Mouse (Mus musculus): Measurements from ENCODE around the gene Apol6.

DNA sequence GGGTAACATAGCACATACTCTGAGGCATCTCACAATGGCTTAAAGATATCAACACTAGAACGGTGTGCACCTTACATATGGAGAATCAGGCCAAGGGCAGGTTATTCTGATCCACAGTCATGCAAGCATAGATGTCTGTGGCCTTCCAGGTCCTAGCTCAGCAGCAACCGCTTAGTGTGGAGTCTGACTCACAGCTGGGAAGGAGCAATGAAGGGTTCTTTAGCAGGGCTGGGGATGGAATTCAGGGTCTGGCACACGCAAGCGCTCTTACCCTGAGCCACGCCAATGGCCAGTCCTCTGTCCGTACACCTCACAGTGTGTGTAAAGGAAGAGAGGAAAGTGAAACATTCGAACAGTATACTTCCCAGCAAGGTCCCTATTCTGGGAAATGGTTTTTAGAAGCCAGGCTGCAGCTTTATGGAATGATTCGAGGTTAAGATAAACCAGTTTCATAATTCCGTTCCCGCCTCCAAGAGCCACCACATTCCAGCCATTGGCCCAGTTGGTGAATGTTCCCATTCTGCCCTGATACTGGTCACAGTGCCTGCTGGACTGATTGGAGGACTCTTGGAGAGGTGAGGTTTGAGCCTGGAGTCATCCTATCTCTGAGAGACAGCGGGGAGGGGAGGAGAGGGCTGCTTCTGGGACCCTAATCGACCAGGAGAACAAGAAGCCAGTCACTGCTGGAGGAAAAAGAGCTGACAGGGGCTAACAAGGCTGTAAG lies at the start of gene Apol6:
- TF ChIP-seq CTCF (IDR thresholded peaks at IDR 0.05; ENCODE audit: low read depth) (no peak), EP300 (IDR thresholded peaks at IDR 0.05; ENCODE audit: low read depth) (no peak)
